Mouse (Mus musculus): ENCODE data around the gene Fbxw4. TPM values are rescaled to one million over a fixed set of nuclear protein-coding genes. Genes with fewer than 3 reads are reported as not detected.
A peak's percentile ranks its signal among the peaks of the same experiment; 100 is the strongest.

The Fbxw4 gene
- total and polyA plus RNA-seq, 2 experiments from 2014 or later, result 3.0 to 43.7 TPM

- H3K36me3 ChIP-seq (replicated peaks; ENCODE audit: control insufficient read depth, insufficient read depth, low read length), result peaks cover 6% of the 10 kb centered on the region; the same call in 1 of the 2 replicates
- H3K4me2 ChIP-seq (ENCODE audit: low read depth, low read length), result no peak overlapping the region
- no peak for ATAC-seq (ENCODE audit: insufficient read depth, low read depth)
- no peaks in the 10 kb centered on the region for H3K9me3 ChIP-seq (replicated peaks; ENCODE audit: control insufficient read depth, low read length)
- H3K27me3 ChIP-seq (ENCODE audit: control insufficient read depth, insufficient read depth, low read length), result no peaks in the 10 kb centered on the region
- TF ChIP-seq CTCF (IDR thresholded peaks at IDR 0.05; ENCODE audit: low read depth) (no peak), EP300 (IDR thresholded peaks at IDR 0.05; ENCODE audit: low read depth) (no peak)
- no peak overlapping the region for H3K27ac ChIP-seq (ENCODE audit: low read depth)
- no peak overlapping the region for H3K4me3 ChIP-seq (ENCODE audit: low read depth, low read length)
- no peak overlapping the region for H3K9ac ChIP-seq (replicated peaks; ENCODE audit: low read depth, low read length)
- DNase-seq (ENCODE audit: low spot score), result no peak
- 86% methylated on average over 6 of the region's 6 CpGs for WGBS
- peaks cover 9% of the 10 kb centered on the region; the same call in 1 of the 2 replicates for H3K4me1 ChIP-seq (ENCODE audit: control insufficient read depth, insufficient read depth)
These were observed 64.6 kb downstream of the Fbxw4 start for GRCm38 (mm10) chr19:45595481-45595880.

GRCm38 (mm10) chr19:45594079-45594478 lies 66.0 kb downstream of the Fbxw4 start:
- DNase-seq (ENCODE audit: low spot score), result no peak
- Histone ChIP-seq H3K9me3 (replicated peaks; ENCODE audit: control insufficient read depth, low read length) (no peaks in the 10 kb centered on the region), H3K27ac (ENCODE audit: low read depth) (no peak overlapping the region), H3K27me3 (ENCODE audit: control insufficient read depth, insufficient read depth, low read length) (no peaks in the 10 kb centered on the region), H3K9ac (replicated peaks; ENCODE audit: low read depth, low read length) (no peak overlapping the region), H3K4me2 (ENCODE audit: low read depth, low read length) (no peak overlapping the region), H3K4me1 (ENCODE audit: control insufficient read depth, insufficient read depth) (peaks cover 9% of the 10 kb centered on the region; the same call in 1 of the 2 replicates), H3K36me3 (replicated peaks; ENCODE audit: control insufficient read depth, insufficient read depth, low read length) (peaks cover 6% of the 10 kb centered on the region; the same call in 1 of the 2 replicates), H3K4me3 (ENCODE audit: low read depth, low read length) (no peak overlapping the region)
- TF ChIP-seq EP300 (IDR thresholded peaks at IDR 0.05; ENCODE audit: low read depth) (no peak), CTCF (IDR thresholded peaks at IDR 0.05; ENCODE audit: low read depth) (no peak)
- ATAC-seq (ENCODE audit: insufficient read depth, low read depth), result no peak
- WGBS, result 91% methylated on average over 7 of the region's 7 CpGs

- 90% methylated on average over 9 of the region's 9 CpGs for WGBS
- H3K27me3 ChIP-seq (ENCODE audit: control insufficient read depth, insufficient read depth, low read length), result no peaks in the 10 kb centered on the region
These were observed 67.2 kb downstream of the Fbxw4 start for GRCm38 (mm10) chr19:45592916-45593315.

GRCm38 (mm10) chr19:45591704-45592103 lies 68.4 kb downstream of the Fbxw4 start:
- peaks cover 11% of the 10 kb centered on the region; the same call in 1 of the 2 replicates for H3K36me3 ChIP-seq (replicated peaks; ENCODE audit: control insufficient read depth, insufficient read depth, low read length)
- no peak overlapping the region for H3K4me2 ChIP-seq (ENCODE audit: low read depth, low read length)
- 0 out of 2 replicates have a peak overlapping the region, but pooled peaks have one; percentile 11 for H3K9ac ChIP-seq (replicated peaks; ENCODE audit: low read depth, low read length)
- TF ChIP-seq EP300 (IDR thresholded peaks at IDR 0.05; ENCODE audit: low read depth) (no peak), CTCF (IDR thresholded peaks at IDR 0.05; ENCODE audit: low read depth) (no peak)
- DNase-seq (ENCODE audit: low spot score) (no peak), ATAC-seq (ENCODE audit: insufficient read depth, low read depth) (no peak)
- peaks cover 9% of the 10 kb centered on the region; the same call in 1 of the 2 replicates for H3K4me1 ChIP-seq (ENCODE audit: control insufficient read depth, insufficient read depth)
- H3K27ac ChIP-seq (ENCODE audit: low read depth), result 0 out of 2 replicates have a peak overlapping the region, but pooled peaks have one; percentile 7
- no peak overlapping the region for H3K4me3 ChIP-seq (ENCODE audit: low read depth, low read length)
- 40% methylated on average over 7 of the region's 7 CpGs for WGBS
- no peaks in the 10 kb centered on the region for H3K9me3 ChIP-seq (replicated peaks; ENCODE audit: control insufficient read depth, low read length)
- no peaks in the 10 kb centered on the region for H3K27me3 ChIP-seq (ENCODE audit: control insufficient read depth, insufficient read depth, low read length)

More at GRCm38 (mm10) chr19:45592916-45593315, 67.2 kb downstream of the Fbxw4 start:
- Histone ChIP-seq H3K4me1 (ENCODE audit: control insufficient read depth, insufficient read depth) (peaks cover 9% of the 10 kb centered on the region; the same call in 1 of the 2 replicates), H3K9me3 (replicated peaks; ENCODE audit: control insufficient read depth, low read length) (no peaks in the 10 kb centered on the region), H3K27ac (ENCODE audit: low read depth) (no peak overlapping the region), H3K36me3 (replicated peaks; ENCODE audit: control insufficient read depth, insufficient read depth, low read length) (peaks cover 11% of the 10 kb centered on the region; the same call in 1 of the 2 replicates), H3K4me3 (ENCODE audit: low read depth, low read length) (no peak overlapping the region), H3K4me2 (ENCODE audit: low read depth, low read length) (no peak overlapping the region), H3K9ac (replicated peaks; ENCODE audit: low read depth, low read length) (no peak overlapping the region)
- DNase-seq (ENCODE audit: low spot score) (no peak), ATAC-seq (ENCODE audit: insufficient read depth, low read depth) (no peak)
- no peak for TF ChIP-seq EP300 (IDR thresholded peaks at IDR 0.05; ENCODE audit: low read depth)
- no peak for TF ChIP-seq CTCF (IDR thresholded peaks at IDR 0.05; ENCODE audit: low read depth)

- H3K4me3 ChIP-seq (ENCODE audit: low read depth, low read length), result no peak overlapping the region
- H3K27ac ChIP-seq (ENCODE audit: low read depth), result no peak overlapping the region
- no peak for DNase-seq (ENCODE audit: low spot score)
- H3K36me3 ChIP-seq (replicated peaks; ENCODE audit: control insufficient read depth, insufficient read depth, low read length), result 0 out of 2 replicates have a peak, but pooled peaks cover 5% of the 10 kb centered on the region
- no peaks in the 10 kb centered on the region for H3K27me3 ChIP-seq (ENCODE audit: control insufficient read depth, insufficient read depth, low read length)
- H3K9me3 ChIP-seq (replicated peaks; ENCODE audit: control insufficient read depth, low read length), result no peaks in the 10 kb centered on the region
- 97% methylated on average over 6 of the region's 6 CpGs for WGBS
- no peak overlapping the region for H3K4me2 ChIP-seq (ENCODE audit: low read depth, low read length)
- H3K4me1 ChIP-seq (ENCODE audit: control insufficient read depth, insufficient read depth), result peaks cover 9% of the 10 kb centered on the region; the same call in 1 of the 2 replicates
- H3K9ac ChIP-seq (replicated peaks; ENCODE audit: low read depth, low read length), result no peak overlapping the region
- TF ChIP-seq EP300 (IDR thresholded peaks at IDR 0.05; ENCODE audit: low read depth) (no peak), CTCF (IDR thresholded peaks at IDR 0.05; ENCODE audit: low read depth) (no peak)
- ATAC-seq (ENCODE audit: insufficient read depth, low read depth), result no peak
These were observed 70.4 kb downstream of the Fbxw4 start for GRCm38 (mm10) chr19:45589761-45590160.
